Mouse (Mus musculus): ENCODE data around the gene Tcf12. TPM values are rescaled to one million over a fixed set of nuclear protein-coding genes. Genes with fewer than 3 reads are reported as not detected.

Tcf12 gene
- polyA plus RNA-seq, 1 experiment from 2014 or later: 47.4 TPM

GRCm38 (mm10) chr9:71836366-71836765, 275.3 kb downstream of the Tcf12 start:
- Histone ChIP-seq H3K9ac (ENCODE audit: low read depth, low read length) (no peak overlapping the region), H3K27me3 (ENCODE audit: insufficient read depth, low read length) (no peaks in the 10 kb centered on the region), H3K27ac (0 out of 2 replicates have a peak overlapping the region, but pooled peaks have one; percentile 8), H3K4me1 (replicated peaks; ENCODE audit: insufficient read depth, low read length) (peaks cover 4% of the 10 kb centered on the region), H3K36me3 (ENCODE audit: insufficient read depth, low read length) (no peaks in the 10 kb centered on the region), H3K9me3 (replicated peaks; ENCODE audit: low read length) (no peaks in the 10 kb centered on the region), H3K4me3 (replicated peaks; ENCODE audit: low read depth, low read length) (no peak overlapping the region), H3K4me2 (ENCODE audit: low read length) (no peak overlapping the region)
- 87% methylated on average over 1 of the region's 1 CpGs for WGBS
- DNase-seq (ENCODE audit: low spot score) (no peak), ATAC-seq (replicated peaks; ENCODE audit: low FRiP score, low read depth) (no peak)
- no peak for TF ChIP-seq CTCF (IDR thresholded peaks at IDR 0.05; ENCODE audit: low read depth)

GRCm38 (mm10) chr9:71835203-71835815, 276.4 kb downstream of the Tcf12 start:
- Histone ChIP-seq H3K4me2 (ENCODE audit: low read length) (no peak overlapping the region), H3K27ac (no peak overlapping the region), H3K4me3 (replicated peaks; ENCODE audit: low read depth, low read length) (no peak overlapping the region), H3K36me3 (ENCODE audit: insufficient read depth, low read length) (no peaks in the 10 kb centered on the region), H3K27me3 (ENCODE audit: insufficient read depth, low read length) (no peaks in the 10 kb centered on the region), H3K9ac (ENCODE audit: low read depth, low read length) (no peak overlapping the region), H3K4me1 (replicated peaks; ENCODE audit: insufficient read depth, low read length) (peaks cover 4% of the 10 kb centered on the region), H3K9me3 (replicated peaks; ENCODE audit: low read length) (no peaks in the 10 kb centered on the region)
- WGBS: 29% methylated on average over 2 of the region's 2 CpGs
- peak; percentile 72 for DNase-seq (ENCODE audit: low spot score)
- no peak for TF ChIP-seq CTCF (IDR thresholded peaks at IDR 0.05; ENCODE audit: low read depth)
- ATAC-seq (replicated peaks; ENCODE audit: low FRiP score, low read depth): 0 out of 2 replicates have a peak, but pooled peaks have one; percentile 14

- no peak overlapping the region for H3K27ac ChIP-seq
- no peak overlapping the region for H3K4me3 ChIP-seq (replicated peaks; ENCODE audit: low read depth, low read length)
- no peaks in the 10 kb centered on the region for H3K9me3 ChIP-seq (replicated peaks; ENCODE audit: low read length)
- no peaks in the 10 kb centered on the region for H3K36me3 ChIP-seq (ENCODE audit: insufficient read depth, low read length)
- peaks cover 4% of the 10 kb centered on the region for H3K4me1 ChIP-seq (replicated peaks; ENCODE audit: insufficient read depth, low read length)
- no peak overlapping the region for H3K4me2 ChIP-seq (ENCODE audit: low read length)
- no peaks in the 10 kb centered on the region for H3K27me3 ChIP-seq (ENCODE audit: insufficient read depth, low read length)
- ATAC-seq (replicated peaks; ENCODE audit: low FRiP score, low read depth): no peak
- WGBS: 42% methylated on average over 4 of the region's 4 CpGs
- H3K9ac ChIP-seq (ENCODE audit: low read depth, low read length): no peak overlapping the region
- DNase-seq (ENCODE audit: low spot score): no peak
- no peak for TF ChIP-seq CTCF (IDR thresholded peaks at IDR 0.05; ENCODE audit: low read depth)
Observed at GRCm38 (mm10) chr9:71834707-71835106, 277.0 kb downstream of the Tcf12 start.

GRCm38 (mm10) chr9:71831756-71832699, 279.6 kb downstream of the Tcf12 start:
- peak; percentile 86 for TF ChIP-seq CTCF (IDR thresholded peaks at IDR 0.05; ENCODE audit: low read depth)
- peaks cover 3% of the 10 kb centered on the region for H3K4me1 ChIP-seq (replicated peaks; ENCODE audit: insufficient read depth, low read length)
- H3K36me3 ChIP-seq (ENCODE audit: insufficient read depth, low read length): no peaks in the 10 kb centered on the region
- WGBS: 46% methylated on average over 26 of the region's 26 CpGs
- H3K27ac ChIP-seq: no peak overlapping the region
- H3K27me3 ChIP-seq (ENCODE audit: insufficient read depth, low read length): no peaks in the 10 kb centered on the region
- no peak overlapping the region for H3K4me3 ChIP-seq (replicated peaks; ENCODE audit: low read depth, low read length)
- DNase-seq (ENCODE audit: low spot score) (peak; percentile 35), ATAC-seq (replicated peaks; ENCODE audit: low FRiP score, low read depth) (no peak)
- no peak overlapping the region for H3K4me2 ChIP-seq (ENCODE audit: low read length)
- no peaks in the 10 kb centered on the region for H3K9me3 ChIP-seq (replicated peaks; ENCODE audit: low read length)
- no peak overlapping the region for H3K9ac ChIP-seq (ENCODE audit: low read depth, low read length)

GRCm38 (mm10) chr9:71830994-71831393, 280.7 kb downstream of the Tcf12 start:
- Histone ChIP-seq H3K36me3 (ENCODE audit: insufficient read depth, low read length) (no peaks in the 10 kb centered on the region), H3K9ac (ENCODE audit: low read depth, low read length) (no peak overlapping the region), H3K27ac (no peak overlapping the region), H3K27me3 (ENCODE audit: insufficient read depth, low read length) (no peaks in the 10 kb centered on the region), H3K4me1 (replicated peaks; ENCODE audit: insufficient read depth, low read length) (no peaks in the 10 kb centered on the region; the same call in 1 of the 2 replicates), H3K9me3 (replicated peaks; ENCODE audit: low read length) (no peaks in the 10 kb centered on the region), H3K4me2 (ENCODE audit: low read length) (no peak overlapping the region), H3K4me3 (replicated peaks; ENCODE audit: low read depth, low read length) (no peak overlapping the region)
- no peak for TF ChIP-seq CTCF (IDR thresholded peaks at IDR 0.05; ENCODE audit: low read depth)
- ATAC-seq (replicated peaks; ENCODE audit: low FRiP score, low read depth) (no peak), DNase-seq (ENCODE audit: low spot score) (no peak)
- WGBS: 70% methylated on average over 4 of the region's 4 CpGs

GRCm38 (mm10) chr9:71830365-71830764, 281.3 kb downstream of the Tcf12 start:
- ATAC-seq (replicated peaks; ENCODE audit: low FRiP score, low read depth): no peak
- no peak for TF ChIP-seq CTCF (IDR thresholded peaks at IDR 0.05; ENCODE audit: low read depth)

More at GRCm38 (mm10) chr9:71830365-71830764, 281.3 kb downstream of the Tcf12 start:
- H3K9me3 ChIP-seq (replicated peaks; ENCODE audit: low read length): no peaks in the 10 kb centered on the region
- H3K27ac ChIP-seq: no peak overlapping the region
- H3K9ac ChIP-seq (ENCODE audit: low read depth, low read length): no peak overlapping the region
- H3K36me3 ChIP-seq (ENCODE audit: insufficient read depth, low read length): no peaks in the 10 kb centered on the region
- no peak overlapping the region for H3K4me2 ChIP-seq (ENCODE audit: low read length)
- H3K4me1 ChIP-seq (replicated peaks; ENCODE audit: insufficient read depth, low read length): no peaks in the 10 kb centered on the region; the same call in 1 of the 2 replicates
- no peak overlapping the region for H3K4me3 ChIP-seq (replicated peaks; ENCODE audit: low read depth, low read length)
- H3K27me3 ChIP-seq (ENCODE audit: insufficient read depth, low read length): no peaks in the 10 kb centered on the region
- 74% methylated on average over 5 of the region's 5 CpGs for WGBS
- DNase-seq (ENCODE audit: low spot score): no peak

All from kidney, postnatal 0 days (tissue).